Mouse (Mus musculus) bone marrow macrophage, adult 2 months (primary cell): ENCODE measurements at regions not wholly inside any gene's neighbourhood (a gene's known extent, or its start where the extent isn't known, plus 50 kb on each side); places are given as distances from the start of the nearest gene placed in this dataset.

Experiments
- H3K27ac ChIP-seq: 2 replicates; pipeline ENCODE4 v1.5.1; 2012; ENCODE audit warnings: low read depth, low read length; ENCODE audit not compliant: insufficient read depth
- H3K4me1 ChIP-seq: 2 replicates; pipeline ENCODE4 v1.6.1; 2012; ENCODE audit warnings: low read length; ENCODE audit not compliant: control insufficient read depth, insufficient read depth
- H3K4me3 ChIP-seq: 2 replicates; pipeline ENCODE4 v1.5.1; 2012; ENCODE audit warnings: mild to moderate bottlenecking, low read length, moderate library complexity; ENCODE audit not compliant: insufficient read depth
- CTCF ChIP-seq: IDR thresholded peaks from 2 replicates; pipeline ENCODE4 v1.5.1; 2012; ENCODE audit warnings: low read depth, mild to moderate bottlenecking, low read length, moderate library complexity
- POLR2A ChIP-seq: IDR thresholded peaks from 2 replicates; pipeline ENCODE4 v1.6.1; 2012; ENCODE audit warnings: mild to moderate bottlenecking, low read depth, low read length, borderline replicate concordance

- H3K4me1 ChIP-seq: no peaks in the 10 kb centered on the region
- no peak overlapping the region for H3K4me3 ChIP-seq
- no peak overlapping the region for H3K27ac ChIP-seq
- TF ChIP-seq CTCF (no peak), POLR2A (no peak)
These were observed 131.0 kb downstream of the Mtx2 start for GRCm38 (mm10) chr2:74956556-74956955.

DNA sequence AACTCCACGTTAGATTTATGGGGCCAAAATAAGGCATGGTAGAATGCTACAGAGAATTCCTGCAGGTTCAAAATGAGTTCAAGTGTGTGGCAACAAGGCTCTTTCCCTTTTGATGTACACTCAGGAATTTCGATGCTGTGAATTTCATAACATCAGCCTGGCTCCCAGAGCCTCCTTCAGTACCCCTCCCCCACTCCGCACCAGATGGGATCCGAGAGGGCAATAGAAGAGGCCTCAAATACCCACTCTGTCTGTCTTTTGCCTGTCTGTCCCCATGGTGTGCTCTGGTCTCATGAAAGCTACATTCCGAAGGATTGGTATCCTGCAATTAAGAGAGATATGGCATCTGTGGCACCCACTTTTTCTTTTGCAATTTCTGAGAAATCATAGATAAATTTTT lies 134.3 kb downstream of the Mtx2 start:
- H3K27ac ChIP-seq: no peak overlapping the region
- TF ChIP-seq CTCF (no peak), POLR2A (no peak)
- no peaks in the 10 kb centered on the region for H3K4me1 ChIP-seq
- H3K4me3 ChIP-seq: no peak overlapping the region

DNA sequence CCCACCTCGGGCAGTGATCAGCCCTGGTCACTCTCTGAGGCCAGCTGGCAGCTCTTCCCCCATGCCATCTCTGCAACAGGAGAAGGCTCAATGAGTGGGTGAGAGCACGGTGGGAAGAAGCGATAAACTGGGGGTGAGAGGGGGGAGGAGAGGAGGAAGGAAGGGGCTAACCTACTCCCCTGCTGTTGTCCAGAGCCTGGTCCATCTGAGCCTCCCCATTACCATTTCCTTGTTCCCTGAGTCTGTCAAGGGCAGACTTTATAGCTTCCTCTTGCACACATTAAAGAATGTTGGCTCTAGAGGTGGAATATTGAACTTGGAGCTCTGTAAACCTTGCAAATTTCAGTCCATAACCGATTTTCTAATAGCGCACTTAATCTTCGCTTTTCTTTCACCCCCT lies 136.8 kb downstream of the Mtx2 start:
- no peak overlapping the region for H3K27ac ChIP-seq
- no peak overlapping the region for H3K4me3 ChIP-seq
- no peaks in the 10 kb centered on the region for H3K4me1 ChIP-seq
- TF ChIP-seq CTCF (no peak), POLR2A (no peak)

DNA sequence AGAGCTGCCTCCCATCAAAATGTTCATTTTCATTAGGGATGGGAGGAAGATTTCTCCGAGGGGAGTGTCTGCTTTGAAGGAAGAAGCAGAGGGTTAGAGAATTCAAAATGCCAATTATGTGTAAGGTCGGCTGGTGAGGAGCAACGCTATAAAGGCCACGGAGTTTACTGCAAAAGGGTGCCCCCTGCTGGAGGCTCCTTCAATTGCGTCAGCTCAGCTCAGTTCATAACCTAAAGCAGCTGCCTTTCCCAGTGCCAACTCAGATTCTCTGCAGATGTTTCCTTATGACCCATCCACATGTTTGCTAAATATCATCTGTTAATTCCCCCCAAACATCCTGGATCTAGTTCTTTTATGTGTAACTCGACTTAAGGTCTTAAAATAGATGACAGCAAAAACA lies 138.8 kb downstream of the Mtx2 start:
- Histone ChIP-seq H3K4me3 (no peak overlapping the region), H3K27ac (no peak overlapping the region), H3K4me1 (no peaks in the 10 kb centered on the region)
- TF ChIP-seq CTCF (peak; percentile 70), POLR2A (no peak)

GRCm38 (mm10) chr2:74964980-74965379 lies 139.4 kb downstream of the Mtx2 start:
- Histone ChIP-seq H3K4me3 (no peak overlapping the region), H3K4me1 (no peaks in the 10 kb centered on the region), H3K27ac (no peak overlapping the region)
- TF ChIP-seq POLR2A: no peak
- no peak for TF ChIP-seq CTCF

- Histone ChIP-seq H3K27ac (no peak overlapping the region), H3K4me3 (no peak overlapping the region), H3K4me1 (no peaks in the 10 kb centered on the region)
- TF ChIP-seq CTCF (no peak), POLR2A (no peak)
These were observed 139.9 kb downstream of the Mtx2 start for GRCm38 (mm10) chr2:74965384-74966060.

DNA sequence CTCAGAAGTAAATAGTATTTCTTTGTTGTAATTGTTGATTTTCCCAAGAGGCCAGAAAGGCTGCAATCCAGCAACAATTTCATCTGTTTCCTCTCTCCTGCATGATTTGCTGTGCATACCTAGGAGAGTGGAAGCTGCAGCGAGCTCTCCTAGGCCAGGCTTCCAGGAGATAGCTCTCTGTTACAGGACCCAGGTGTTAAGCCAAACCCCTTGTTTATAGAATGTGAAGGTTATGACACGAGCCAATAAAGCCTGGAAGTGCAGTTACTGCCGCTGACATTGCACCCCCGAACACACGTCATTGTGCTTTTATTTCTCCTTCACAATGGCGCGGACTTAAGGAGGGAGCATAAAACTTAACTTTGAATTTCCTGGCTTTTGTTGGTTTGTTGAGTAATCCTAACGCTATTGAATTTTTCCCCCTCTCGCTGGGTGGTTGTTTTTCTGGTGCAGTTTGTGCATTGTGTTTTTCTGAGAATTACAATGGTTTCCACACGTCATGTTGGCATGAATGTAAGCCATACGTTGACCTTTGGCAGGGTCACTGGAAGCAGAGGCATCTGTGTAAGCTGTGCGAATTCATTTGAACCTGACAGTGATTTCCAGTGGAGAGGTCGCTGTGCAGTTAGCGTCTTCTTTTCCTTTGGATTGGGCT lies 145.1 kb downstream of the Mtx2 start:
- no peaks in the 10 kb centered on the region for H3K4me1 ChIP-seq
- TF ChIP-seq CTCF (no peak), POLR2A (no peak)
- H3K4me3 ChIP-seq: no peak overlapping the region
- H3K27ac ChIP-seq: no peak overlapping the region

GRCm38 (mm10) chr2:74973386-74973785 lies 147.8 kb downstream of the Mtx2 start:
- Histone ChIP-seq H3K4me1 (no peaks in the 10 kb centered on the region), H3K27ac (no peak overlapping the region), H3K4me3 (no peak overlapping the region)
- no peak for TF ChIP-seq POLR2A
- TF ChIP-seq CTCF: no peak

GRCm38 (mm10) chr2:74974595-74975325 lies 149.2 kb downstream of the Mtx2 start:
- TF ChIP-seq POLR2A (no peak), CTCF (no peak)
- Histone ChIP-seq H3K4me1 (no peaks in the 10 kb centered on the region), H3K27ac (no peak overlapping the region), H3K4me3 (no peak overlapping the region)

GRCm38 (mm10) chr2:74977348-74977747 lies 151.7 kb downstream of the Mtx2 start:
- Histone ChIP-seq H3K27ac (no peak overlapping the region), H3K4me3 (no peak overlapping the region), H3K4me1 (no peaks in the 10 kb centered on the region)
- no peak for TF ChIP-seq POLR2A
- TF ChIP-seq CTCF: no peak
